Comparison of ENCODE assay signal across 7 mouse cellular contexts in genomic region chr6:117879408-117880115, GRCm38 (mm10). TPM values are rescaled to one million over a fixed set of nuclear protein-coding genes. Genes with fewer than 3 reads are reported as not detected.
DNase-seq lines count a peak whose midpoint lies in the region; ATAC-seq lines count a peak whose summit lies in the region.

No protein-coding gene starts in this region.

- H3K4me3 ChIP-seq in intestine, embryonic 15.5 days (replicated peaks): peak overlapping the region; percentile 51
- H3K4me3 ChIP-seq in midbrain, embryonic 10.5 days: peak overlapping the region; percentile 59

- peak; percentile 95 for ATAC-seq in intestine, embryonic 15.5 days

- peak overlapping the region; percentile 99 for H3K27ac ChIP-seq in intestine, embryonic 15.5 days
- peak overlapping the region; percentile 96 for H3K27ac ChIP-seq in midbrain, embryonic 10.5 days (replicated peaks)

- H3K4me2 ChIP-seq in intestine, embryonic 15.5 days (replicated peaks): peak overlapping the region; percentile 78

- no peaks in the 10 kb centered on the region for H3K36me3 ChIP-seq in intestine, embryonic 15.5 days
- H3K36me3 ChIP-seq in midbrain, embryonic 10.5 days: no peaks in the 10 kb centered on the region

- H3K9me3 ChIP-seq in intestine, embryonic 15.5 days: no peaks in the 10 kb centered on the region
- no peaks in the 10 kb centered on the region for H3K9me3 ChIP-seq in midbrain, embryonic 10.5 days (replicated peaks)

- intact Hi-C loops in gastrocnemius, postnatal 36 days (cut with DNase I): loop anchor here (2.0 to 5.0 kb wide), 2 partner anchors 38 to 39 kb away; partner anchors contain the start of gene Zfp637
- intact Hi-C loops in left cerebral cortex, postnatal 25 days (cut with DNase I): loop anchor here (1.0 to 2.0 kb wide), 3 partner anchors 27 to 39 kb away; partner anchors contain the start of gene Zfp637

- H3K9ac ChIP-seq in intestine, embryonic 15.5 days: peak overlapping the region; percentile 81

- no peaks in the 10 kb centered on the region for H3K27me3 ChIP-seq in intestine, embryonic 15.5 days (replicated peaks)
- no peaks in the 10 kb centered on the region for H3K27me3 ChIP-seq in midbrain, embryonic 10.5 days (ENCODE audit: low read depth, poor library complexity, severe bottlenecking)

- no peaks in the 10 kb centered on the region for H3K4me1 ChIP-seq in intestine, embryonic 15.5 days (replicated peaks)
- H3K4me1 ChIP-seq in midbrain, embryonic 10.5 days: peaks cover 21% of the 10 kb centered on the region

- peak; percentile 99 for DNase-seq in adrenal gland, adult 2 months
- DNase-seq in embryo, embryonic 11.5 days (ENCODE audit: low read depth, low spot score): peak; percentile 99
- peak; percentile 98 to 100 for DNase-seq in gastrocnemius, postnatal 36 days
- peak; percentile 99 for DNase-seq in left cerebral cortex, postnatal 25 days (ENCODE audit: low spot score in 2 of 2)
- DNase-seq in midbrain, embryonic 10.5 days (ENCODE audit: low spot score): peak; percentile 100
- peak; percentile 100 for DNase-seq in right cerebral cortex, postnatal 4 days

- WGBS in intestine, embryonic 15.5 days: under 1% methylated on average over 66 of the region's 67 CpGs
- WGBS in midbrain, embryonic 10.5 days: under 1% methylated on average over 67 of the region's 67 CpGs

RNA-seq across cellular contexts. Expression of gene Zfp239, which starts 17.7 kb away (rescaled TPM):
- 1 to 10 TPM; 1.8 to 3.1 TPM for total RNA-seq in adrenal gland, adult 2 months (2021)
- polyA plus RNA-seq in adrenal gland, adult 2 months (2012; rRNA removed): 0.61 and 0.83 TPM in 2 replicates
- under 1 TPM; 0.23 to 0.37 TPM for total RNA-seq in gastrocnemius, postnatal 36 days (2021)
- polyA plus RNA-seq in intestine, embryonic 15.5 days (2015; fragmentation: Nextera tagmentation; extraction: Ambion mirVana): 4.5 and 5.1 TPM in 2 replicates
- 10 to 100 TPM; 43.0 to 45.6 TPM for total RNA-seq in left cerebral cortex, postnatal 25 days (2021)
- 12.5 and 12.8 TPM in 2 replicates for polyA plus RNA-seq in midbrain, embryonic 10.5 days (2016; fragmentation: Nextera tagmentation; extraction: Ambion mirVana)

RNA-seq across cellular contexts. Expression of gene Hnrnpf, which starts 20.6 kb away (rescaled TPM):
- total RNA-seq in adrenal gland, adult 2 months (2021): 100 to 1,000 TPM; 299 to 305 TPM
- polyA plus RNA-seq in adrenal gland, adult 2 months (2012; rRNA removed): 30.0 and 43.5 TPM in 2 replicates
- total RNA-seq in gastrocnemius, postnatal 36 days (2021): 10 to 100 TPM; 83.2 to 98.9 TPM
- polyA plus RNA-seq in intestine, embryonic 15.5 days (2015; fragmentation: Nextera tagmentation; extraction: Ambion mirVana): 791 and 835 TPM in 2 replicates
- total RNA-seq in left cerebral cortex, postnatal 25 days (2021): 100 to 1,000 TPM; 121 to 132 TPM
- 762 and 839 TPM in 2 replicates for polyA plus RNA-seq in midbrain, embryonic 10.5 days (2016; fragmentation: Nextera tagmentation; extraction: Ambion mirVana)

RNA-seq across cellular contexts. Expression of gene Zfp637, which starts 38.6 kb away (rescaled TPM):
- total RNA-seq in adrenal gland, adult 2 months (2021): 10 to 100 TPM; 30.8 to 38.1 TPM
- polyA plus RNA-seq in adrenal gland, adult 2 months (2012; rRNA removed): 13.1 and 18.3 TPM in 2 replicates
- total RNA-seq in gastrocnemius, postnatal 36 days (2021): 10 to 100 TPM; 35.0 to 35.2 TPM
- 84.7 and 90.5 TPM in 2 replicates for polyA plus RNA-seq in intestine, embryonic 15.5 days (2015; fragmentation: Nextera tagmentation; extraction: Ambion mirVana)
- total RNA-seq in left cerebral cortex, postnatal 25 days (2021): 10 to 100 TPM; 55.9 to 57.1 TPM
- 89.5 and 102 TPM in 2 replicates for polyA plus RNA-seq in midbrain, embryonic 10.5 days (2016; fragmentation: Nextera tagmentation; extraction: Ambion mirVana)

RNA-seq across cellular contexts. Expression of gene Fxyd4, which starts 57.9 kb away (rescaled TPM):
- not detected for total RNA-seq in adrenal gland, adult 2 months (2021)
- not detected in 2 replicates for polyA plus RNA-seq in adrenal gland, adult 2 months (2012; rRNA removed)
- total RNA-seq in gastrocnemius, postnatal 36 days (2021): not detected
- polyA plus RNA-seq in intestine, embryonic 15.5 days (2015; fragmentation: Nextera tagmentation; extraction: Ambion mirVana): 1.8 and 3.2 TPM in 2 replicates
- total RNA-seq in left cerebral cortex, postnatal 25 days (2021): not detected
- polyA plus RNA-seq in midbrain, embryonic 10.5 days (2016; fragmentation: Nextera tagmentation; extraction: Ambion mirVana): 2.8 and 3.0 TPM in 2 replicates

Comparison
In these comparisons a context has a peak if more than half of its experiments do, and no peak if none do; other contexts are left out.
1. Peak in every context shown above with its lines: DNase-seq, ATAC-seq, H3K4me3 ChIP-seq and H3K27ac ChIP-seq.
2. RNA of gene Zfp239, which starts 17.7 kb away (total RNA-seq): 43.0 to 45.6 TPM in left cerebral cortex, postnatal 25 days; 1.8 to 3.1 TPM in adrenal gland, adult 2 months and 0.23 to 0.37 TPM in gastrocnemius, postnatal 36 days; every median in the first group is over 10 times any median in the second.